In genomic region chr7:118447291-118448133, GRCm38 (mm10) we compare ENCODE assay signal across 7 mouse cellular contexts. TPM values are rescaled to one million over a fixed set of nuclear protein-coding genes. Genes with fewer than 3 reads are reported as not detected.
DNase-seq lines count a peak whose midpoint lies in the region; ATAC-seq and TF ChIP-seq lines count a peak whose summit lies in the region.

No protein-coding gene starts in this region.

- peaks cover 26% of the 10 kb centered on the region for H3K27me3 ChIP-seq in embryonic facial prominence, embryonic 15.5 days
- H3K27me3 ChIP-seq in hindbrain, embryonic 10.5 days (ENCODE audit: insufficient read depth, poor library complexity, severe bottlenecking), result peaks cover 58% of the 10 kb centered on the region
- H3K27me3 ChIP-seq in limb, embryonic 13.5 days, result peaks cover 54% of the 10 kb centered on the region
- no peaks in the 10 kb centered on the region for H3K27me3 ChIP-seq in midbrain, embryonic 15.5 days (replicated peaks)

- H3K4me3 ChIP-seq in ES-E14 (ENCODE audit: insufficient read depth in 1 of 2, low read depth in 1 of 2, low read length in 2 of 2, poor library complexity in 1 of 2, severe bottlenecking in 1 of 2), result peak overlapping the region; percentile 77 to 88
- H3K4me3 ChIP-seq in embryonic facial prominence, embryonic 15.5 days (replicated peaks), result peak overlapping the region; percentile 61
- peak overlapping the region; percentile 64 for H3K4me3 ChIP-seq in hindbrain, embryonic 10.5 days
- peak overlapping the region; percentile 67 for H3K4me3 ChIP-seq in limb, embryonic 13.5 days
- peak overlapping the region; percentile 62 for H3K4me3 ChIP-seq in midbrain, embryonic 15.5 days

- no peaks in the 10 kb centered on the region for H3K9me3 ChIP-seq in ES-E14 (ENCODE audit: control insufficient read depth, insufficient read depth, low read depth, low read length)
- no peaks in the 10 kb centered on the region for H3K9me3 ChIP-seq in embryonic facial prominence, embryonic 15.5 days (replicated peaks)
- H3K9me3 ChIP-seq in hindbrain, embryonic 10.5 days, result no peaks in the 10 kb centered on the region
- no peaks in the 10 kb centered on the region for H3K9me3 ChIP-seq in limb, embryonic 13.5 days
- H3K9me3 ChIP-seq in midbrain, embryonic 15.5 days, result no peaks in the 10 kb centered on the region

- DNase-seq in ES-E14 (ENCODE audit: low read depth, low spot score), result no peak
- DNase-seq in R1 (ENCODE audit: low read depth, low spot score), result peak; percentile 38
- DNase-seq in hindbrain, embryonic 10.5 days (ENCODE audit: low spot score), result peak; percentile 68
- no peak for DNase-seq in spleen, adult 18-20 months

- H3K4me2 ChIP-seq in embryonic facial prominence, embryonic 15.5 days (replicated peaks), result peak overlapping the region; percentile 99
- H3K4me2 ChIP-seq in limb, embryonic 13.5 days (replicated peaks), result peak overlapping the region; percentile 98
- H3K4me2 ChIP-seq in midbrain, embryonic 15.5 days, result peak overlapping the region; percentile 96

- H3K36me3 ChIP-seq in ES-E14 (ENCODE audit: control insufficient read depth, insufficient read depth, low read length, poor library complexity, severe bottlenecking), result no peaks in the 10 kb centered on the region
- no peaks in the 10 kb centered on the region for H3K36me3 ChIP-seq in embryonic facial prominence, embryonic 15.5 days
- no peaks in the 10 kb centered on the region for H3K36me3 ChIP-seq in hindbrain, embryonic 10.5 days
- H3K36me3 ChIP-seq in limb, embryonic 13.5 days, result no peaks in the 10 kb centered on the region
- H3K36me3 ChIP-seq in midbrain, embryonic 15.5 days (replicated peaks), result no peaks in the 10 kb centered on the region

- peak overlapping the region; percentile 66 for H3K9ac ChIP-seq in ES-E14 (ENCODE audit: insufficient read depth, low read depth, low read length, poor library complexity, severe bottlenecking)
- peak overlapping the region; percentile 47 for H3K9ac ChIP-seq in embryonic facial prominence, embryonic 15.5 days
- peak overlapping the region; percentile 73 for H3K9ac ChIP-seq in limb, embryonic 13.5 days
- peak overlapping the region; percentile 66 for H3K9ac ChIP-seq in midbrain, embryonic 15.5 days

- H3K27ac ChIP-seq in ES-E14 (ENCODE audit: insufficient read depth, low read depth, low read length, poor library complexity, severe bottlenecking), result no peak overlapping the region
- no peak overlapping the region for H3K27ac ChIP-seq in embryonic facial prominence, embryonic 15.5 days (replicated peaks)
- H3K27ac ChIP-seq in hindbrain, embryonic 10.5 days, result peak overlapping the region; percentile 79
- H3K27ac ChIP-seq in limb, embryonic 13.5 days, result no peak overlapping the region
- H3K27ac ChIP-seq in midbrain, embryonic 15.5 days, result no peak overlapping the region

- H3K4me1 ChIP-seq in ES-E14 (ENCODE audit: control insufficient read depth in 2 of 2, insufficient read depth in 2 of 2, low read length in 2 of 2, poor library complexity in 1 of 2), result no peaks in the 10 kb centered on the region; a peak in 1 of 4 replicates
- peaks cover 18% of the 10 kb centered on the region for H3K4me1 ChIP-seq in embryonic facial prominence, embryonic 15.5 days
- H3K4me1 ChIP-seq in hindbrain, embryonic 10.5 days (replicated peaks), result peaks cover 30% of the 10 kb centered on the region
- peaks cover 25% of the 10 kb centered on the region for H3K4me1 ChIP-seq in limb, embryonic 13.5 days
- H3K4me1 ChIP-seq in midbrain, embryonic 15.5 days, result peaks cover 21% of the 10 kb centered on the region

- 0 out of 2 replicates have a peak, but pooled peaks have one; percentile 18 for ATAC-seq in embryonic facial prominence, embryonic 15.5 days (ENCODE audit: insufficient number of reproducible peaks, low FRiP score, low TSS enrichment, low read depth)
- peak; percentile 34 for ATAC-seq in limb, embryonic 13.5 days (ENCODE audit: low FRiP score, low read depth)
- peak; percentile 70 for ATAC-seq in midbrain, embryonic 15.5 days (replicated peaks)

- under 1% methylated on average over 64 of the region's 65 CpGs for WGBS in embryonic facial prominence, embryonic 15.5 days
- WGBS in hindbrain, embryonic 10.5 days, result under 1% methylated on average over 65 of the region's 65 CpGs
- under 1% methylated on average over 65 of the region's 65 CpGs for WGBS in limb, embryonic 13.5 days
- under 1% methylated on average over 65 of the region's 65 CpGs for WGBS in midbrain, embryonic 15.5 days

- in situ Hi-C loops in ES-E14 (cut with MboI; ENCODE audit: low sequenced_read_pairs in 2 of 2, unreplicated experiment in 2 of 2), result no loop called here

TF ChIP-seq in ES-E14, 5 proteins besides CTCF, POLR2A, EP300 and RAD21:
- TF ChIP-seq CHD2 (IDR thresholded peaks at IDR 0.05; ENCODE audit: low read depth, low read length) (no peak), HCFC1 (IDR thresholded peaks at IDR 0.05; ENCODE audit: borderline replicate concordance, insufficient read depth, low read length) (no peak), MAFK (IDR thresholded peaks at IDR 0.05; ENCODE audit: insufficient read depth, low read depth, low read length) (no peak), ZNF384 (IDR thresholded peaks at IDR 0.05; ENCODE audit: low read depth, low read length) (no peak), ZC3H11A (IDR thresholded peaks at IDR 0.05; ENCODE audit: borderline replicate concordance, low read depth, low read length) (no peak)

RNA-seq across cellular contexts. Expression of gene Syt17, which starts 0.5 kb away (rescaled TPM):
- total RNA-seq in ES-E14 (2012; rRNA removed), result 0.53 and 0.67 TPM in 2 replicates
- polyA plus RNA-seq in embryonic facial prominence, embryonic 15.5 days (2015; fragmentation: Nextera tagmentation; extraction: Ambion mirVana), result 2.8 and 2.9 TPM in 2 replicates
- 2.2 and 3.0 TPM in 2 replicates for polyA plus RNA-seq in hindbrain, embryonic 10.5 days (2016; fragmentation: Nextera tagmentation; extraction: Ambion mirVana)
- 1.8 and 2.2 TPM in 2 replicates for polyA plus RNA-seq in limb, embryonic 13.5 days (2015; fragmentation: Nextera tagmentation; extraction: Ambion mirVana)
- polyA plus RNA-seq in midbrain, embryonic 15.5 days (2015; fragmentation: Nextera tagmentation; extraction: Ambion mirVana), result 19.7 and 20.2 TPM in 2 replicates

RNA-seq across cellular contexts. Expression of gene Itpripl2, which starts 44.3 kb away (rescaled TPM):
- total RNA-seq in ES-E14 (2012; rRNA removed), result 3.3 and 9.7 TPM in 2 replicates
- polyA plus RNA-seq in embryonic facial prominence, embryonic 15.5 days (2015; fragmentation: Nextera tagmentation; extraction: Ambion mirVana), result 7.2 and 8.6 TPM in 2 replicates
- 0.93 and 1.1 TPM in 2 replicates for polyA plus RNA-seq in hindbrain, embryonic 10.5 days (2016; fragmentation: Nextera tagmentation; extraction: Ambion mirVana)
- 6.1 and 6.4 TPM in 2 replicates for polyA plus RNA-seq in limb, embryonic 13.5 days (2015; fragmentation: Nextera tagmentation; extraction: Ambion mirVana)
- 0.79 and 1.0 TPM in 2 replicates for polyA plus RNA-seq in midbrain, embryonic 15.5 days (2015; fragmentation: Nextera tagmentation; extraction: Ambion mirVana)

Comparison
In these comparisons a context has a peak if more than half of its experiments do, and no peak if none do; other contexts are left out.
1. DNase-seq: peak in R1 (single experiment) and hindbrain, embryonic 10.5 days (single experiment); none in ES-E14 (single experiment) and spleen, adult 18-20 months (0 of 2).
2. ATAC-seq: peak in every context shown above with its lines; median percentile 70 in midbrain, embryonic 15.5 days; 34 in limb, embryonic 13.5 days; 18 in embryonic facial prominence, embryonic 15.5 days.
3. Peak in every context shown above with its lines, with median percentiles within 50 percentile points of each other: H3K4me3 ChIP-seq, H3K9ac ChIP-seq and H3K4me2 ChIP-seq.